ENCODE assay signal across 29 mouse cellular contexts in genomic region chr10:67893226-67893625, GRCm38 (mm10). TPM values are rescaled to one million over a fixed set of nuclear protein-coding genes. Genes with fewer than 3 reads are reported as not detected.
DNase-seq lines count a peak whose midpoint lies in the region; ATAC-seq lines count a peak whose summit lies in the region.
"Had no signal": no experiment of that assay in that cellular context is flagged by ENCODE, and none has a peak within 500 bp of the region (broad histone marks: within the 10 kb centered on the region; RNA-seq: fewer than 3 reads in every experiment).

No protein-coding gene starts in this region.

- no peak overlapping the region for H3K27ac ChIP-seq in forebrain, embryonic 14.5 days (ENCODE audit: low read depth, low read length)
- H3K27ac ChIP-seq in forebrain, embryonic 10.5 days: no peak overlapping the region
- H3K27ac ChIP-seq: embryonic facial prominence, embryonic 13.5 days; heart, embryonic 13.5 days; kidney, embryonic 15.5 days; liver, embryonic 12.5 days; stomach, postnatal 0 days had no signal

- no peak for DNase-seq in cerebellum, adult 9-11 months
- DNase-seq in forebrain, embryonic 14.5 days (ENCODE audit: low spot score): peak; percentile 38
- DNase-seq in forebrain, embryonic 10.5 days (ENCODE audit: extremely low spot score, low spot score): no peak
- peak; percentile 51 for DNase-seq in layer of hippocampus, adult 11-12 months (ENCODE audit: low spot score)
- DNase-seq in layer of hippocampus, postnatal 10 days (ENCODE audit: low spot score in 2 of 2): no peak
- DNase-seq in brain, adult 2 months (ENCODE audit: low read depth, low spot score): peak; percentile 70
- no peak for DNase-seq in urinary bladder, adult 2 months (ENCODE audit: low spot score)
- DNase-seq: adrenal gland, adult 8-10 months; gastrocnemius, postnatal 10 days; heart, postnatal 10 days; kidney, adult 18-20 months; kidney, postnatal 25 days; liver, postnatal 0 days; lung, postnatal 36 days; right cerebral cortex, postnatal 4 days; thymus, adult 18-20 months; thymus, postnatal 25 days had no signal

- 77% methylated on average over 10 of the region's 10 CpGs for WGBS in forebrain, embryonic 14.5 days
- WGBS in forebrain, embryonic 10.5 days: 84% methylated on average over 10 of the region's 10 CpGs

- H3K27me3 ChIP-seq in forebrain, embryonic 14.5 days (replicated peaks; ENCODE audit: control insufficient read depth, insufficient read depth, low read length): no peaks in the 10 kb centered on the region
- H3K27me3 ChIP-seq in forebrain, embryonic 10.5 days (ENCODE audit: poor library complexity, severe bottlenecking): peaks cover 53% of the 10 kb centered on the region
- H3K27me3 ChIP-seq: CH12.LX; heart, embryonic 13.5 days; hindbrain, embryonic 15.5 days; kidney, embryonic 15.5 days; liver, embryonic 12.5 days had no signal

- 0 out of 2 replicates have a peak, but pooled peaks cover 4% of the 10 kb centered on the region for H3K4me1 ChIP-seq in forebrain, embryonic 14.5 days (ENCODE audit: control insufficient read depth, insufficient read depth, low read length)
- H3K4me1 ChIP-seq in forebrain, embryonic 10.5 days: 0 out of 2 replicates have a peak, but pooled peaks cover 4% of the 10 kb centered on the region
- H3K4me1 ChIP-seq: heart, embryonic 13.5 days; kidney, embryonic 15.5 days; liver, embryonic 12.5 days had no signal

- no peak overlapping the region for H3K4me3 ChIP-seq in forebrain, embryonic 14.5 days (ENCODE audit: low read depth, low read length)
- no peak overlapping the region for H3K4me3 ChIP-seq in forebrain, embryonic 10.5 days
- H3K4me3 ChIP-seq: embryonic facial prominence, embryonic 13.5 days; forebrain, embryonic 12.5 days; heart, embryonic 13.5 days; hindbrain, embryonic 15.5 days; kidney, embryonic 15.5 days; liver, embryonic 12.5 days had no signal

- no peaks in the 10 kb centered on the region for H3K9me3 ChIP-seq in forebrain, embryonic 14.5 days (replicated peaks; ENCODE audit: control insufficient read depth, low read length)
- H3K9me3 ChIP-seq in forebrain, embryonic 10.5 days: no peaks in the 10 kb centered on the region
- H3K9me3 ChIP-seq: embryonic facial prominence, embryonic 13.5 days; forebrain, embryonic 12.5 days; heart, embryonic 13.5 days; hindbrain, embryonic 15.5 days; kidney, embryonic 15.5 days; liver, embryonic 12.5 days had no signal

- peak; percentile 16; the same call in 1 of the 2 replicates for ATAC-seq in cerebellum, adult (ENCODE audit: insufficient number of reproducible peaks, low FRiP score, low TSS enrichment)
- ATAC-seq in forebrain, embryonic 14.5 days: no peak
- ATAC-seq: liver, embryonic 12.5 days; liver, postnatal 0 days; midbrain, embryonic 16.5 days had no signal

- H3K9ac ChIP-seq in forebrain, embryonic 14.5 days (ENCODE audit: low read length): no peak overlapping the region
- H3K9ac ChIP-seq: embryonic facial prominence, embryonic 13.5 days; forebrain, embryonic 12.5 days; heart, embryonic 13.5 days; hindbrain, embryonic 15.5 days; kidney, embryonic 15.5 days; liver, embryonic 12.5 days; liver, postnatal 0 days had no signal

- H3K36me3 ChIP-seq in forebrain, embryonic 14.5 days (ENCODE audit: control insufficient read depth, insufficient read depth, low read length): no peaks in the 10 kb centered on the region
- H3K36me3 ChIP-seq in forebrain, embryonic 10.5 days (replicated peaks): 0 out of 2 replicates have a peak, but pooled peaks cover 5% of the 10 kb centered on the region
- H3K36me3 ChIP-seq: forebrain, embryonic 12.5 days; heart, embryonic 13.5 days; hindbrain, embryonic 15.5 days; kidney, embryonic 15.5 days; liver, embryonic 12.5 days had no signal

- no peak overlapping the region for H3K4me2 ChIP-seq in forebrain, embryonic 14.5 days (ENCODE audit: low read length)
- H3K4me2 ChIP-seq: embryonic facial prominence, embryonic 13.5 days; forebrain, embryonic 12.5 days; heart, embryonic 13.5 days; hindbrain, embryonic 15.5 days; kidney, embryonic 15.5 days; liver, embryonic 12.5 days; midbrain, embryonic 11.5 days had no signal

RNA-seq across cellular contexts. Expression of gene Zfp365, which starts 19.2 kb away (rescaled TPM):
- polyA plus RNA-seq in forebrain, embryonic 14.5 days (2014; fragmentation: Nextera tagmentation; extraction: Ambion mirVana): 1.2 and 1.8 TPM in 2 replicates
- 2.7 and 3.2 TPM in 2 replicates for polyA plus RNA-seq in forebrain, embryonic 10.5 days (2016; fragmentation: Nextera tagmentation; extraction: Ambion mirVana)
- total RNA-seq in layer of hippocampus, postnatal 10 days (2021): 10 to 100 TPM; 68.7 to 73.4 TPM
- polyA plus RNA-seq in urinary bladder, adult 2 months (2012; rRNA removed): 0.80 and 1.1 TPM in 2 replicates
- total RNA-seq: megakaryocyte, adult 5-6 weeks had no signal

Comparison
In these comparisons a context has a peak if more than half of its experiments do, and no peak if none do; other contexts are left out.
1. DNase-seq: peak in forebrain, embryonic 14.5 days (single experiment), layer of hippocampus, adult 11-12 months (single experiment) and brain, adult 2 months (single experiment); none in cerebellum, adult 9-11 months (single experiment), forebrain, embryonic 10.5 days (single experiment), layer of hippocampus, postnatal 10 days (0 of 2) and urinary bladder, adult 2 months (single experiment).